Mouse (Mus musculus) bone marrow macrophage, adult 2 months (primary cell): ENCODE data around the gene C2cd4c.

ENCODE experiments used
- CTCF ChIP-seq: IDR thresholded peaks from 2 replicates; pipeline ENCODE4 v1.5.1; 2012; ENCODE audit warnings: low read depth, mild to moderate bottlenecking, low read length, moderate library complexity
- POLR2A ChIP-seq: IDR thresholded peaks from 2 replicates; pipeline ENCODE4 v1.6.1; 2012; ENCODE audit warnings: mild to moderate bottlenecking, low read depth, low read length, borderline replicate concordance

GRCm38 (mm10) chr10:79595590-79595929 lies 18.3 kb downstream of the C2cd4c start:
- TF ChIP-seq CTCF: no peak
- no peak for TF ChIP-seq POLR2A
